Mouse (Mus musculus): ENCODE data around the gene Zfp473.
"Not testable (repeated sequence)": the region's sequence is repeated elsewhere in the genome, so short reads cannot be mapped to it uniquely, and the experiment has no call there.

The Zfp473 gene

GRCm38 (mm10) chr7:44733723-44734122 is 17.1 kb downstream of the Zfp473 start:
- Histone ChIP-seq H3K27me3 (ENCODE audit: insufficient read depth, low read length) (no peaks in the 10 kb centered on the region), H3K4me1 (replicated peaks; ENCODE audit: low read depth, low read length) (peaks cover 22% of the 10 kb centered on the region), H3K36me3 (ENCODE audit: insufficient read depth, low read length) (peaks cover 81% of the 10 kb centered on the region), H3K4me3 (replicated peaks; ENCODE audit: low read length) (no peak overlapping the region), H3K9me3 (ENCODE audit: low read length) (no peaks in the 10 kb centered on the region)
- TF ChIP-seq CTCF (conservative IDR thresholded peaks at IDR 0.05; ENCODE audit: low read length) = no peak
- no peak for TF ChIP-seq NANOG (IDR thresholded peaks at IDR 0.05; ENCODE audit: borderline replicate concordance, low read length)
- TF ChIP-seq POU5F1 (IDR thresholded peaks at IDR 0.05; ENCODE audit: borderline replicate concordance, low read length) = no peak

GRCm38 (mm10) chr7:44728082-44728975 is 22.5 kb downstream of the Zfp473 start:
- Histone ChIP-seq H3K4me3 (replicated peaks; ENCODE audit: low read length) (no peak overlapping the region), H3K9me3 (ENCODE audit: low read length) (no peaks in the 10 kb centered on the region), H3K27me3 (ENCODE audit: insufficient read depth, low read length) (no peaks in the 10 kb centered on the region), H3K36me3 (ENCODE audit: insufficient read depth, low read length) (peaks cover 28% of the 10 kb centered on the region), H3K4me1 (replicated peaks; ENCODE audit: low read depth, low read length) (peaks cover 31% of the 10 kb centered on the region)
- TF ChIP-seq POU5F1 (IDR thresholded peaks at IDR 0.05; ENCODE audit: borderline replicate concordance, low read length) (no peak), NANOG (IDR thresholded peaks at IDR 0.05; ENCODE audit: borderline replicate concordance, low read length) (no peak), CTCF (conservative IDR thresholded peaks at IDR 0.05; ENCODE audit: low read length) (no peak)

GRCm38 (mm10) chr7:44727151-44727550 is 23.7 kb downstream of the Zfp473 start:
- no peak overlapping the region for H3K4me3 ChIP-seq (replicated peaks; ENCODE audit: low read length)
- no peaks in the 10 kb centered on the region for H3K9me3 ChIP-seq (ENCODE audit: low read length)
- H3K27me3 ChIP-seq (ENCODE audit: insufficient read depth, low read length) = no peaks in the 10 kb centered on the region
- peaks cover 37% of the 10 kb centered on the region for H3K4me1 ChIP-seq (replicated peaks; ENCODE audit: low read depth, low read length)
- TF ChIP-seq CTCF (conservative IDR thresholded peaks at IDR 0.05; ENCODE audit: low read length) (no peak), POU5F1 (IDR thresholded peaks at IDR 0.05; ENCODE audit: borderline replicate concordance, low read length) (no peak), NANOG (IDR thresholded peaks at IDR 0.05; ENCODE audit: borderline replicate concordance, low read length) (no peak)
- peaks cover 16% of the 10 kb centered on the region for H3K36me3 ChIP-seq (ENCODE audit: insufficient read depth, low read length)

DNA sequence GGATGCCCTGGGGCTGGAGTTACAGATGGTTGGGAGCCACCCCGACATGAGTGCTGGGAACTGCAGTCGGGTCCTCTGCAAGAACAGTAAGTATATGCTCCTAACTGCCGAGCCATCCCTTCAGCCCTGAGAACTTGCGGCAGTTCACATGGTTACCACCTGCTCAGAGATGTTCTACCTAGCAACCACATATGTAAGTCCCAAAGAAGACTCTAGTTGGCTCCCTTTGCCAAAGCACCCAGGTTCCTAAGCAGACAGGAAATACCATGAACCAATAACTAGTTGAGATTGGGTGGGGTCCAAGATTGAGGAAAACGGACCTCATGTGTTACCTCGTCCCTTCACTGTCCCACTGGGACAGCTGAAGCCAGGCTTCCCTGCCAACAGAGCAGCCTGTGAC is 24.5 kb downstream of the Zfp473 start:
- peaks cover 8% of the 10 kb centered on the region for H3K36me3 ChIP-seq (ENCODE audit: insufficient read depth, low read length)
- peaks cover 35% of the 10 kb centered on the region for H3K4me1 ChIP-seq (replicated peaks; ENCODE audit: low read depth, low read length)
- H3K4me3 ChIP-seq (replicated peaks; ENCODE audit: low read length) = no peak overlapping the region
- no peaks in the 10 kb centered on the region for H3K9me3 ChIP-seq (ENCODE audit: low read length)
- no peak for TF ChIP-seq CTCF (conservative IDR thresholded peaks at IDR 0.05; ENCODE audit: low read length)
- TF ChIP-seq NANOG (IDR thresholded peaks at IDR 0.05; ENCODE audit: borderline replicate concordance, low read length) = no peak
- no peak for TF ChIP-seq POU5F1 (IDR thresholded peaks at IDR 0.05; ENCODE audit: borderline replicate concordance, low read length)
- no peaks in the 10 kb centered on the region for H3K27me3 ChIP-seq (ENCODE audit: insufficient read depth, low read length)

DNA sequence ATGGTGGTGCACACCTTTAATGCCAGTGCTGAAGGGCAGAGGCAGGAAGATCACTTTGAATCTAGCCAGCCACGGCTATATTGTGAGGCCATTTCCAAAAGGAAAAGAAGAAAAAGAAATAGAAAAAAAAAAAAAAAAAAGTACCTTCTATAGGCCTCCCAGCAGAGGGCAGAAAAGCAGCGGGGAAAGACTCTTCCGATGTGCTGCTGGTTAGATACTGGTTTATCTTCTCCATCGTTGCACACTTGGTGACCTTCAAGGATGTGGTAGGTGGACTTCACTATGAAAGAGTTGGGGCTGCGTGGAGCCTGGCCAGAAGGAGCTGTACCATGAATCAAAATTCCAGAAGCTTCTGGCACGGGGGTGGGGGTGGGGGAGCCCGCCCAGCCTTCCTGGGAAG is 26.5 kb downstream of the Zfp473 start:
- Histone ChIP-seq H3K4me1 (replicated peaks; ENCODE audit: low read depth, low read length) (peaks cover 35% of the 10 kb centered on the region), H3K4me3 (replicated peaks; ENCODE audit: low read length) (0 out of 2 replicates have a peak overlapping the region, but pooled peaks have one; percentile 23), H3K36me3 (ENCODE audit: insufficient read depth, low read length) (no peaks in the 10 kb centered on the region), H3K9me3 (ENCODE audit: low read length) (no peaks in the 10 kb centered on the region), H3K27me3 (ENCODE audit: insufficient read depth, low read length) (no peaks in the 10 kb centered on the region)
- TF ChIP-seq NANOG (IDR thresholded peaks at IDR 0.05; ENCODE audit: borderline replicate concordance, low read length) = no peak
- peak; percentile 23 for TF ChIP-seq CTCF (conservative IDR thresholded peaks at IDR 0.05; ENCODE audit: low read length)
- TF ChIP-seq POU5F1 (IDR thresholded peaks at IDR 0.05; ENCODE audit: borderline replicate concordance, low read length) = no peak

GRCm38 (mm10) chr7:44722058-44722457 is 28.8 kb downstream of the Zfp473 start:
- no peaks in the 10 kb centered on the region for H3K36me3 ChIP-seq (ENCODE audit: insufficient read depth, low read length)
- peaks cover 39% of the 10 kb centered on the region for H3K4me1 ChIP-seq (replicated peaks; ENCODE audit: low read depth, low read length)
- no peak for TF ChIP-seq CTCF (conservative IDR thresholded peaks at IDR 0.05; ENCODE audit: low read length)
- no peak for TF ChIP-seq POU5F1 (IDR thresholded peaks at IDR 0.05; ENCODE audit: borderline replicate concordance, low read length)
- no peak for TF ChIP-seq NANOG (IDR thresholded peaks at IDR 0.05; ENCODE audit: borderline replicate concordance, low read length)
- H3K4me3 ChIP-seq (replicated peaks; ENCODE audit: low read length) = no peak overlapping the region
- no peaks in the 10 kb centered on the region for H3K9me3 ChIP-seq (ENCODE audit: low read length)
- H3K27me3 ChIP-seq (ENCODE audit: insufficient read depth, low read length) = no peaks in the 10 kb centered on the region

DNA sequence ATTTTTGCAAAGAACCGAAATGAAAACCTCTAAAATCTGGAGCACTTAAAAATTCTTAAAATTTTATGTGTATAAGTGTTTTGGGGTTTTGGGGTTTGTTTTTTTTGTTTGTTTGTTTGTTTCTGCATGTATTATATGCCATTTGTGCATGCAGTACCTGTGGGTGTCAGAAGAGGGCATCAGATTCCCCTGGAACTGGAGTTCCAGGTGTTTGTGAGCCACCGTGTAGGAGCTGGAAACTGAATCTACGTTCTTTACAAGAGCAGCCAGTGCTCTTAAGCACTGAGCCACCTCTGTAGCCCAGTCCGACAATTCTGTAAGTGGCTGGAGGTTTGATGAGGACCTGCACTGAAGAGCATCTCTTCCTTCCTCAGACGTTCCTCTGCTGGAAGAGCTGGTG is 41.0 kb downstream of the Zfp473 start:
- TF ChIP-seq POU5F1 (IDR thresholded peaks at IDR 0.05; ENCODE audit: borderline replicate concordance, low read length) = no peak
- TF ChIP-seq NANOG (IDR thresholded peaks at IDR 0.05; ENCODE audit: borderline replicate concordance, low read length) = no peak
- TF ChIP-seq CTCF (conservative IDR thresholded peaks at IDR 0.05; ENCODE audit: low read length) = peak; percentile 38; the same call in 1 of the 2 replicates
- Histone ChIP-seq H3K4me1 (replicated peaks; ENCODE audit: low read depth, low read length) (peaks cover 68% of the 10 kb centered on the region), H3K36me3 (ENCODE audit: insufficient read depth, low read length) (no peaks in the 10 kb centered on the region), H3K27me3 (ENCODE audit: insufficient read depth, low read length) (no peaks in the 10 kb centered on the region), H3K9me3 (ENCODE audit: low read length) (no peaks in the 10 kb centered on the region), H3K4me3 (replicated peaks; ENCODE audit: low read length) (0 out of 2 replicates have a peak overlapping the region, but pooled peaks have one; percentile 17)

- Histone ChIP-seq H3K9me3 (ENCODE audit: low read length) (no peaks in the 10 kb centered on the region), H3K27me3 (ENCODE audit: insufficient read depth, low read length) (no peaks in the 10 kb centered on the region), H3K36me3 (ENCODE audit: insufficient read depth, low read length) (no peaks in the 10 kb centered on the region), H3K4me1 (replicated peaks; ENCODE audit: low read depth, low read length) (peaks cover 61% of the 10 kb centered on the region), H3K4me3 (replicated peaks; ENCODE audit: low read length) (peak within 1 kb of the TSS; percentile 62)
- TF ChIP-seq NANOG (IDR thresholded peaks at IDR 0.05; ENCODE audit: borderline replicate concordance, low read length) = no peak
- no peak for TF ChIP-seq CTCF (conservative IDR thresholded peaks at IDR 0.05; ENCODE audit: low read length)
- no peak for TF ChIP-seq POU5F1 (IDR thresholded peaks at IDR 0.05; ENCODE audit: borderline replicate concordance, low read length)
Observed at GRCm38 (mm10) chr7:44708574-44708973, 42.3 kb downstream of the Zfp473 start, which contains the start of gene Izumo2. TSS of gene Izumo2 (plus strand) at chr7:44708742.

DNA sequence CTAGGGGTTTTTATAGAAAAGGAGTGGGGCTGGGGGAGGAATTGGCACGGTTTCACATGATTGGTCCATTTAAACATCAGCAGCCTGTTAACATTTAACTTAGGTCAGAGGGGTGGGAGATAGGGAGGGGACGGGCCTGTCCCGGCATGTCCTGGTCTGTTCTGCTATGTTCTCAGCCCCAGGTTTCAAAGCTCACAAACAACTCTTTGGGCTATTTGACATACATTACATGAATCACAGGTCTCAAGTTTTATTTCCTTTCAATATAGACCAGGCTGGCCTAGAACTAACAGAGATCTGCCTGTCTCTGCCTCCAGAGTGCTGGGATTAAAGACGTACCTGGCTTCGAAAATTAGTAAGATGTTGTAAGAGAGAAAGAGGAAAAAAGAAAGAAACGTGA is 42.8 kb downstream of the Zfp473 start:
- not testable (repeated sequence) for H3K4me3 ChIP-seq (replicated peaks; ENCODE audit: low read length); H3K36me3 ChIP-seq (ENCODE audit: insufficient read depth, low read length); H3K27me3 ChIP-seq (ENCODE audit: insufficient read depth, low read length); H3K9me3 ChIP-seq (ENCODE audit: low read length)
- H3K4me1 ChIP-seq (replicated peaks; ENCODE audit: low read depth, low read length) = peaks cover 65% of the 10 kb centered on the region

Data from E14TG2a.4 (cell line).